Mouse (Mus musculus): ENCODE measurements at regions not wholly inside any gene's neighbourhood (a gene's known extent, or its start where the extent isn't known, plus 50 kb on each side); places are given as distances from the start of the nearest gene placed in this dataset.

- DNase-seq, result no peak
Observed at GRCm38 (mm10) chr5:73797980-73798379, 146.8 kb downstream of the Spata18 start.

GRCm38 (mm10) chr5:73803431-73803830, 152.3 kb downstream of the Spata18 start:
- DNase-seq, result no peak

GRCm38 (mm10) chr5:73804556-73805230, 153.5 kb downstream of the Spata18 start:
- DNase-seq, result no peak

- DNase-seq, result no peak
Observed at GRCm38 (mm10) chr5:73810660-73811059, 159.5 kb downstream of the Spata18 start.

GRCm38 (mm10) chr5:73811094-73811521, 159.9 kb downstream of the Spata18 start:
- DNase-seq, result no peak

GRCm38 (mm10) chr5:73815752-73816151, 164.6 kb downstream of the Spata18 start:
- DNase-seq, result no peak

- no peak for DNase-seq
Observed at GRCm38 (mm10) chr5:73817180-73817579, 166.0 kb downstream of the Spata18 start.

- no peak for DNase-seq
Observed at GRCm38 (mm10) chr5:73821956-73822545, 170.9 kb downstream of the Spata18 start.

- DNase-seq, result no peak
Observed at GRCm38 (mm10) chr5:73823421-73823820, 172.2 kb downstream of the Spata18 start.

- DNase-seq, result no peak
Observed at GRCm38 (mm10) chr5:73826941-73827340, 175.8 kb downstream of the Spata18 start.

GRCm38 (mm10) chr5:73833721-73834120, 182.5 kb downstream of the Spata18 start:
- DNase-seq, result peak in 1 of 2 experiments; percentile 11

GRCm38 (mm10) chr5:73843776-73844175, 192.6 kb downstream of the Spata18 start:
- DNase-seq, result no peak

- no peak for DNase-seq
Observed at GRCm38 (mm10) chr5:73846096-73846782, 195.1 kb downstream of the Spata18 start.

GRCm38 (mm10) chr5:73846783-73847151, 195.6 kb downstream of the Spata18 start:
- DNase-seq, result no peak

GRCm38 (mm10) chr5:73851501-73851900, 200.3 kb downstream of the Spata18 start:
- no peak for DNase-seq

- peak; percentile 71 to 83 for DNase-seq
Observed at GRCm38 (mm10) chr5:73854025-73854773, 203.0 kb downstream of the Spata18 start.

GRCm38 (mm10) chr5:73854774-73855371, 203.7 kb downstream of the Spata18 start:
- DNase-seq, result peak; percentile 17 to 46

- no peak for DNase-seq
Observed at GRCm38 (mm10) chr5:73859320-73859719, 208.1 kb downstream of the Spata18 start.

GRCm38 (mm10) chr5:73864138-73864761, 204.0 kb downstream of the Usp46 start:
- DNase-seq, result peak; percentile 40 to 80

GRCm38 (mm10) chr5:73872641-73873421, 195.4 kb downstream of the Usp46 start:
- DNase-seq, result no peak

GRCm38 (mm10) chr5:73874770-73875169, 193.5 kb downstream of the Usp46 start:
- DNase-seq, result no peak
